Mouse (Mus musculus) ES-E14 (cell line): ENCODE results near the gene Zfp770.

Experiments
- CHD2 ChIP-seq: IDR thresholded peaks from 2 replicates; pipeline ENCODE4 v1.6.1; 2014; ENCODE audit warnings: mild to moderate bottlenecking, low read depth, low read length, inconsistent platforms
- HCFC1 ChIP-seq: IDR thresholded peaks from 2 replicates; pipeline ENCODE4 v1.6.1; 2012; ENCODE audit warnings: low read length, inconsistent platforms, borderline replicate concordance; ENCODE audit not compliant: insufficient read depth
- MAFK ChIP-seq: IDR thresholded peaks from 2 replicates; pipeline ENCODE4 v1.6.1; 2014; ENCODE audit warnings: mild to moderate bottlenecking, low read depth, low read length, inconsistent platforms; ENCODE audit not compliant: insufficient read depth
- ZC3H11A ChIP-seq: IDR thresholded peaks from 2 replicates; pipeline ENCODE4 v1.6.1; 2012; ENCODE audit warnings: low read depth, mild to moderate bottlenecking, inconsistent platforms, low read length, borderline replicate concordance

DNA sequence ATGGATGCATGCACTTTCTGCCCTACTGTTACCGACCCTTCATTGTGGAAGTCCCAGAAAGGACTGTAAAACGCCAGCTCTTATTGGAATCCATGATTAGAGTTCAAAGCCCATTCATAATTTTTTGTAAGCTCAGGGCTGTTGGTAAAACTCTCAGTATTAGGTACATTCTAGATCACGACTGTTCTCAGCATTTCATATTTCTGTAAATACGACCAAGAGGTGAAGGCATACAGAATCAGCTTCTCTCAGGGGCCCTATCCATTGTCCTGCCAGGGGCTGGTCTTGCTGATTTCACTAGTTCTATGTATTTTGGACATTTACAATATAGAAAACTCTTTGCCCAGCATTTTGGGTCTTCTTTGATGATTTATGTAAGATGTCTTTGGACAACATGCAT lies 305 bp upstream of the Zfp770 start:
- TF ChIP-seq CHD2 = no peak
- TF ChIP-seq HCFC1 = no peak
- no peak for TF ChIP-seq ZC3H11A
- no peak for TF ChIP-seq MAFK
